Mouse (Mus musculus) embryonic facial prominence, embryonic 11.5 days (tissue): ENCODE measurements at regions not wholly inside any gene's neighbourhood (a gene's known extent, or its start where the extent isn't known, plus 50 kb on each side); places are given as distances from the start of the nearest gene placed in this dataset.

Experiments
- ATAC-seq: fragments of 200-750 bp; cut with Nextera tagmentation; replicated peaks from 2 replicates; pipeline ENCODE4 v1.8.0; 2017; ENCODE audit warnings: low read depth; ENCODE audit not compliant: insufficient number of reproducible peaks, low FRiP score, low TSS enrichment
- DNase-seq: peaks from one replicate; pipeline ENCODE4 v3.0.0-alpha.2; 2015; ENCODE audit warnings: low spot score
- H3K27ac ChIP-seq: fragments of 300-500 bp; sonication (generic); replicated peaks from 2 replicates; pipeline ENCODE4 v1.5.1; 2014; ENCODE audit warnings: mild to moderate bottlenecking, low read depth, low read length, control low read depth
- H3K27me3 ChIP-seq: fragments of 300-500 bp; sonication (generic); 2 replicates; pipeline ENCODE4 v1.6.1; 2014; ENCODE audit warnings: mild to moderate bottlenecking, low read length, moderate library complexity, mixed read lengths; ENCODE audit not compliant: control insufficient read depth, insufficient read depth
- H3K36me3 ChIP-seq: fragments of 300-500 bp; sonication (generic); replicated peaks from 2 replicates; pipeline ENCODE4 v1.6.1; 2014; ENCODE audit warnings: low read depth, mild to moderate bottlenecking, low read length, moderate library complexity, mixed read lengths; ENCODE audit not compliant: control insufficient read depth, insufficient read depth
- H3K4me1 ChIP-seq: fragments of 300-500 bp; sonication (generic); 2 replicates; pipeline ENCODE4 v1.6.1; 2014; ENCODE audit warnings: low read length, mixed read lengths; ENCODE audit not compliant: control insufficient read depth, insufficient read depth
- H3K4me2 ChIP-seq: fragments of 300-500 bp; sonication (generic); 2 replicates; pipeline ENCODE4 v1.6.1; 2014; ENCODE audit warnings: low read depth, mild to moderate bottlenecking, control low read depth, low read length, moderate library complexity
- H3K4me3 ChIP-seq: fragments of 300-500 bp; sonication (generic); 2 replicates; pipeline ENCODE4 v1.5.1; 2014; ENCODE audit warnings: low read depth, low read length, control low read depth
- H3K9ac ChIP-seq: fragments of 300-500 bp; sonication (generic); replicated peaks from 2 replicates; pipeline ENCODE4 v1.6.1; 2014; ENCODE audit warnings: mild to moderate bottlenecking, control low read depth, low read length
- H3K9me3 ChIP-seq: fragments of 300-500 bp; sonication (generic); replicated peaks from 2 replicates; pipeline ENCODE4 v1.6.1; 2016; ENCODE audit warnings: mild to moderate bottlenecking, low read length, inconsistent platforms, mixed read lengths; ENCODE audit not compliant: control insufficient read depth
- WGBS: fragments of 180-500 bp; shearing (Covaris S2); extraction: QIAGEN DNeasy Blood & Tissue Kit; methylation state at CpG from one replicate; pipeline ENCODE4 v1.1.7; 2014; 5-methylcytosine and 5-hydroxymethylcytosine counted together

GRCm38 (mm10) chr10:108033317-108033795 lies 121.4 kb upstream of the Otogl start:
- ATAC-seq = no peak
- 88% methylated on average over 1 of the region's 1 CpGs for WGBS

DNA sequence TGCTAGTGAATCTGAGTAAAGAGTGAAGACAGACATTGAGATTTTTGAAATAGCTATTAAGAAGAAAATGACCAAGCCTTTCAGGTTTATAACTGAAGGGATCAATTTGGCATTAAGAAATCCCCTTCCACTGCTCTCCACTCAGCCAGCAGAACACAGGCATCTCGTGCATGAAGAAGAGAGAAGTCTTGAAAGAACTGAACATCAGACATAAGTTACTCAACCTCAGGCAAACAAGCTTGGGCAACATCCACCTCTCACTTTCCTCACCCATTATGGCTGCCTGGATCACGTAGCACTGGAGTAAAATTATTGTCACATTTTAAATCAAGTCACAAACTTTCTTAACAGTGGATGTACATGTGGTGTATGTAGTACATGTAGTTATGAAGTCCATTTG lies 115.6 kb upstream of the Otogl start:
- DNase-seq (no peak), ATAC-seq (no peak)
- Histone ChIP-seq H3K4me2 (no peak overlapping the region), H3K9ac (no peak overlapping the region), H3K4me1 (no peaks in the 10 kb centered on the region), H3K27ac (no peak overlapping the region), H3K36me3 (no peaks in the 10 kb centered on the region), H3K9me3 (no peaks in the 10 kb centered on the region), H3K27me3 (no peaks in the 10 kb centered on the region), H3K4me3 (no peak overlapping the region)
- WGBS = 78% methylated on average over 2 of the region's 2 CpGs

More at GRCm38 (mm10) chr10:108033317-108033795, 121.4 kb upstream of the Otogl start:
- no peak overlapping the region for H3K4me3 ChIP-seq
- H3K4me2 ChIP-seq = no peak overlapping the region
- H3K9me3 ChIP-seq = no peaks in the 10 kb centered on the region
- H3K27me3 ChIP-seq = no peaks in the 10 kb centered on the region
- H3K4me1 ChIP-seq = no peaks in the 10 kb centered on the region
- DNase-seq = no peak
- no peaks in the 10 kb centered on the region for H3K36me3 ChIP-seq
- no peak overlapping the region for H3K27ac ChIP-seq
- no peak overlapping the region for H3K9ac ChIP-seq

DNA sequence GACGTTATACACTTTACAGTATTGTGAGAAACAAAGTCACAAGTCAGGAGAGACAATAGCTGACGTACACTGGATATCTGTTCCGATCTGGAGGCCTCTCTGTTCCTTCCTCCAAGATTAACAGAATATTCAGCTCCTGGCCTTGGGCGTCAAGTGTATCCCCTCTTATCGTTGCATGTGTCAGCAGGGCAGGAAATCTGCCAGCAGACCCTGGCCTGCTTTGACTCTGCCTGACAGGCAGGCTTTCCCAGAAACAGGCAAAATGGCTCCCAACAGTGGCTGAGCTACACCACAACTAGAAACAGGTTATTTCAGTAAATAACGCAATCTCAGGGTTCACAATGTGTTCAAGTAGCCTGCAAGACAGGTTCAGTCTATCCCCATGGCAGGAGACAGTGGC lies 112.3 kb upstream of the Otogl start:
- Histone ChIP-seq H3K4me3 (no peak overlapping the region), H3K9ac (no peak overlapping the region), H3K36me3 (no peaks in the 10 kb centered on the region), H3K4me2 (no peak overlapping the region), H3K4me1 (no peaks in the 10 kb centered on the region), H3K9me3 (no peaks in the 10 kb centered on the region), H3K27ac (no peak overlapping the region), H3K27me3 (no peaks in the 10 kb centered on the region)
- ATAC-seq = no peak
- WGBS = 90% methylated on average over 6 of the region's 6 CpGs
- no peak for DNase-seq

DNA sequence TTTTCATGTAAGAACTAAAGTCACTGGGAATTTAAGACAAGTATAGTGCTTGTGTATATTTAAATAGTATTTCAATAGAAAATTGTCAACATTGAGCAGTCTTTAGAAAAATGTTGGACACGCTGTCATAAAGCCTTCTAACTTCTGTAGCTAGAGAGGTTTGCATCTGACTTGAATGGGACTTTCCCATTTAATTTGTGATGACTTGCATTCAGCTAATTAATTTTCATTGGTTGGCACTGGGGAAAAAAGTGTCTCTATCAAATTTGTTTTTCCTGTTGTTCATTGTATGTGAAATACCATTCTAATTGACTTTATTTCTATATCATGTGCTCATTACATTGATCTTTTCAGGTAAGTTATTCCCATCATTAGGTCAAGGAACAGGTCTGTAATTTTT lies 104.6 kb upstream of the Otogl start:
- H3K27ac ChIP-seq = no peak overlapping the region
- no peaks in the 10 kb centered on the region for H3K27me3 ChIP-seq
- no peak for DNase-seq
- no peaks in the 10 kb centered on the region for H3K36me3 ChIP-seq
- 90% methylated on average over 1 of the region's 1 CpGs for WGBS
- no peaks in the 10 kb centered on the region for H3K9me3 ChIP-seq
- ATAC-seq = no peak
- no peak overlapping the region for H3K4me2 ChIP-seq
- H3K4me1 ChIP-seq = no peaks in the 10 kb centered on the region
- H3K4me3 ChIP-seq = no peak overlapping the region
- H3K9ac ChIP-seq = no peak overlapping the region

DNA sequence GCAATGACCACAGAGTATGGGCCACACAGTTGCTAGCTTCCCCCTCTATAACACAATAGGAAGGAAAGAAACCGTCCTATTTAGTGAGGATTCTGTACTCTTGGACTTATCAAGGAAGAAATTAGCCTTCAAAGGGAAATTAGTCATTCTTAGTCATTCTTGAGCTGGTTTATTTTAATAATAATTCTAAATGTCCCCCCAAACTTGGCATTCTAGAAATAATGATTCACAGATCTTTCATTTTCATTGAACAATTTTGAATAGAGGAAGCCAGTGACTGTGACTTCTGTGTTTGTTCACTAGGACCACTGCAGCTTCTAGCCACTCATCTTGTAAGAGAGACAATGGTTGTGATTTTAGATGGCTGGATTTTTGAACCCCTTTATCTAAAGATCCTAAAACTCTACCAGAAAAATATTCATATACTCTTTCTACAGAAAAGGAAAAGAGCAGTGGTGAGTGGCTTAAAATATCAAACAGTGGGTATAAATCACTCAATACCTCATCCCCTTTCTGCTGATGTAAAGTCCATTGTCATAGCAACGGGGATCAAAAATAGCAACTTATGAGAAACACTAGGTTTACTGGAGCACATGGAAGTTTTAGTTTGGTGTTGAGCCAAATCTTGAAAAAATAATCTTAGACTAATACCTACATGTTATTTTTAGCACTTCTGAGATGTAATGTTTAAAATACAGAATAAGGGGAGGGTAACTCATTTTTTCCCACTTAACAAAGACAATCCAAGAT lies 83.1 kb upstream of the Otogl start:
- H3K27me3 ChIP-seq = no peaks in the 10 kb centered on the region
- no peak overlapping the region for H3K9ac ChIP-seq
- H3K4me3 ChIP-seq = no peak overlapping the region
- 78% methylated on average over 2 of the region's 2 CpGs for WGBS
- no peak overlapping the region for H3K4me2 ChIP-seq
- H3K36me3 ChIP-seq = no peaks in the 10 kb centered on the region
- DNase-seq (no peak), ATAC-seq (no peak)
- no peak overlapping the region for H3K27ac ChIP-seq
- H3K4me1 ChIP-seq = no peaks in the 10 kb centered on the region
- H3K9me3 ChIP-seq = no peaks in the 10 kb centered on the region

GRCm38 (mm10) chr10:107992621-107993020 lies 80.7 kb upstream of the Otogl start:
- Histone ChIP-seq H3K27ac (no peak overlapping the region), H3K27me3 (no peaks in the 10 kb centered on the region), H3K4me1 (no peaks in the 10 kb centered on the region), H3K4me3 (no peak overlapping the region), H3K9me3 (no peaks in the 10 kb centered on the region), H3K4me2 (no peak overlapping the region), H3K9ac (no peak overlapping the region), H3K36me3 (no peaks in the 10 kb centered on the region)
- ATAC-seq (no peak), DNase-seq (no peak)
- WGBS = 80% methylated on average over 3 of the region's 3 CpGs

- Histone ChIP-seq H3K4me1 (no peaks in the 10 kb centered on the region), H3K9ac (no peak overlapping the region), H3K4me3 (no peak overlapping the region), H3K27me3 (no peaks in the 10 kb centered on the region), H3K36me3 (no peaks in the 10 kb centered on the region), H3K27ac (no peak overlapping the region), H3K4me2 (no peak overlapping the region), H3K9me3 (no peaks in the 10 kb centered on the region)
- 86% methylated on average over 3 of the region's 3 CpGs for WGBS
- ATAC-seq (no peak), DNase-seq (no peak)
Measured at GRCm38 (mm10) chr10:107990557-107990956, 78.6 kb upstream of the Otogl start.

DNA sequence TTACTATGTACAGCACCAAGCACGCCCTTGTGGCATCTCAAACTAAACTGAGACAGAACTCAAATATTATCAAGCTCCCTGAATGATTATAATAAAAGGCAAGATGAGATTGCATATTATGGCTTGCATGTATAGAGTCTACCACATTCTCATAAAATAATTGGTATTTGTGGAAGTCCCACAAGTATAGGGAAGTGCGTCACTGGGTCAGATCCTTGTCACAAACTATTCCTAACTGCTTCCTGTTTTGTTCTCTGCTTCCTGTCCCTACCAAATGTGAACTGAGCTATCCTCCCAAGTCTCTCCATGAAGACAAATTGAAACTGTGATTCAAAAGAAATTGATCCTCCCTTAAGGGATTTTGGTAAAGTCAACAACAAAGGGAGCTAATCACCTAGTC lies 78.0 kb upstream of the Otogl start:
- H3K4me3 ChIP-seq = no peak overlapping the region
- no peak for ATAC-seq
- H3K36me3 ChIP-seq = no peaks in the 10 kb centered on the region

More for the DNA sequence above, 78.0 kb upstream of the Otogl start:
- no peak overlapping the region for H3K27ac ChIP-seq
- H3K9ac ChIP-seq = no peak overlapping the region
- H3K27me3 ChIP-seq = no peaks in the 10 kb centered on the region
- H3K4me1 ChIP-seq = no peaks in the 10 kb centered on the region
- no peak overlapping the region for H3K4me2 ChIP-seq
- DNase-seq = no peak
- 72% methylated on average over 2 of the region's 2 CpGs for WGBS
- H3K9me3 ChIP-seq = no peaks in the 10 kb centered on the region
